Mouse (Mus musculus) kidney, postnatal 36 days (tissue): ENCODE data around the gene Cotl1.

ENCODE experiments used
- DNase-seq, 2 experiments: peaks; one replicate each; pipeline ENCODE4 v3.0.0; 2021 to 2022; ENCODE audit warnings: mixed read lengths in 2 of 2

Gene Cotl1

GRCm38 (mm10) chr8:119840275-119840808 lies at the start of gene Cotl1:
Gene Cotl1 (minus strand): TSS chr8:119840544.
- DNase-seq = peak; percentile 97 to 99

GRCm38 (mm10) chr8:119888012-119888411 lies 47.7 kb upstream of the Cotl1 start:
- no peak for DNase-seq

GRCm38 (mm10) chr8:119887130-119887529 lies 46.8 kb upstream of the Cotl1 start:
- DNase-seq = peak; percentile 66 to 85

- peak; percentile 83 to 94 for DNase-seq
Measured at GRCm38 (mm10) chr8:119885612-119886011, 45.3 kb upstream of the Cotl1 start.

- peak; percentile 66 for DNase-seq
Measured at GRCm38 (mm10) chr8:119883281-119883680, 42.9 kb upstream of the Cotl1 start.

GRCm38 (mm10) chr8:119881917-119882316 lies 41.6 kb upstream of the Cotl1 start:
- DNase-seq = peak; percentile 27 to 73

- peak in 1 of 2 experiments; percentile 12 for DNase-seq
Measured at GRCm38 (mm10) chr8:119881301-119881700, 41.0 kb upstream of the Cotl1 start.

GRCm38 (mm10) chr8:119873181-119873580 lies 32.8 kb upstream of the Cotl1 start:
- no peak for DNase-seq

GRCm38 (mm10) chr8:119869616-119870015 lies 29.3 kb upstream of the Cotl1 start:
- no peak for DNase-seq

- DNase-seq = no peak
Measured at GRCm38 (mm10) chr8:119862749-119863148, 22.4 kb upstream of the Cotl1 start.

- no peak for DNase-seq
Measured at GRCm38 (mm10) chr8:119862390-119862734, 22.0 kb upstream of the Cotl1 start.

- peak; percentile 98 to 99 for DNase-seq
Measured at GRCm38 (mm10) chr8:119861706-119862389, 21.5 kb upstream of the Cotl1 start, which contains the start of gene Klhl36. Gene Klhl36 (plus strand): TSS chr8:119862266.

GRCm38 (mm10) chr8:119857767-119858166 lies 17.4 kb upstream of the Cotl1 start:
- peak in 1 of 2 experiments; percentile 16 for DNase-seq

GRCm38 (mm10) chr8:119855656-119856055 lies 15.3 kb upstream of the Cotl1 start:
- DNase-seq = peak; percentile 68 to 80

- DNase-seq = no peak
Measured at GRCm38 (mm10) chr8:119854035-119854434, 13.7 kb upstream of the Cotl1 start.

GRCm38 (mm10) chr8:119853521-119853920 lies 13.2 kb upstream of the Cotl1 start:
- DNase-seq = no peak

GRCm38 (mm10) chr8:119847232-119847922 lies 7.0 kb upstream of the Cotl1 start:
- no peak for DNase-seq

- DNase-seq = peak; percentile 40 to 66
Measured at GRCm38 (mm10) chr8:119845741-119846140, 5.4 kb upstream of the Cotl1 start.

GRCm38 (mm10) chr8:119844577-119844976 lies 4.2 kb upstream of the Cotl1 start:
- DNase-seq = peak in 1 of 2 experiments; percentile 51

- peak; percentile 88 to 90 for DNase-seq
Measured at GRCm38 (mm10) chr8:119843444-119843843, 3.1 kb upstream of the Cotl1 start.

- DNase-seq = peak; percentile 83 to 84
Measured at GRCm38 (mm10) chr8:119840905-119841411, 614 bp upstream of the Cotl1 start.

GRCm38 (mm10) chr8:119839419-119840021 lies 824 bp downstream of the Cotl1 start:
- DNase-seq = peak; percentile 67 to 68

GRCm38 (mm10) chr8:119838983-119839340 lies 1.4 kb downstream of the Cotl1 start:
- DNase-seq = no peak
